Mouse (Mus musculus): ENCODE measurements around the gene Fdxr. TPM values are rescaled to one million over a fixed set of nuclear protein-coding genes. Genes with fewer than 3 reads are reported as not detected.

Gene Fdxr
- polyA plus RNA-seq, 1 experiment from 2014 or later: 17.8 TPM

- Histone ChIP-seq H3K9ac (no peak overlapping the region), H3K27ac (no peak overlapping the region), H3K36me3 (peaks cover 10% of the 10 kb centered on the region; the same call in 1 of the 2 replicates), H3K4me2 (no peak overlapping the region), H3K27me3 (replicated peaks) (no peaks in the 10 kb centered on the region), H3K4me3 (no peak overlapping the region), H3K4me1 (peaks cover 14% of the 10 kb centered on the region; the same call in 1 of the 2 replicates), H3K9me3 (replicated peaks) (no peaks in the 10 kb centered on the region)
- no peak for ATAC-seq
- WGBS (ENCODE audit: insufficient replicate concordance): 74% methylated on average over 5 of the region's 5 CpGs
Observed at GRCm38 (mm10) chr11:115287386-115287785, 10.5 kb upstream of the Fdxr start.

- no peak for ATAC-seq
- H3K36me3 ChIP-seq: peaks cover 10% of the 10 kb centered on the region; the same call in 1 of the 2 replicates
- no peaks in the 10 kb centered on the region for H3K27me3 ChIP-seq (replicated peaks)
- no peaks in the 10 kb centered on the region for H3K9me3 ChIP-seq (replicated peaks)
- H3K4me3 ChIP-seq: no peak overlapping the region
- H3K4me2 ChIP-seq: no peak overlapping the region
- peaks cover 15% of the 10 kb centered on the region; the same call in 1 of the 2 replicates for H3K4me1 ChIP-seq
- no peak overlapping the region for H3K9ac ChIP-seq
- no peak overlapping the region for H3K27ac ChIP-seq
- 67% methylated on average over 19 of the region's 19 CpGs for WGBS (ENCODE audit: insufficient replicate concordance)
Observed at GRCm38 (mm10) chr11:115286201-115286993, 9.5 kb upstream of the Fdxr start.

GRCm38 (mm10) chr11:115285282-115285681 is 8.4 kb upstream of the Fdxr start:
- 25% methylated on average over 4 of the region's 4 CpGs for WGBS (ENCODE audit: insufficient replicate concordance)
- Histone ChIP-seq H3K4me3 (no peak overlapping the region), H3K9me3 (replicated peaks) (no peaks in the 10 kb centered on the region), H3K9ac (no peak overlapping the region), H3K4me1 (peaks cover 16% of the 10 kb centered on the region), H3K36me3 (peaks cover 10% of the 10 kb centered on the region; the same call in 1 of the 2 replicates), H3K27me3 (replicated peaks) (no peaks in the 10 kb centered on the region), H3K4me2 (no peak overlapping the region), H3K27ac (no peak overlapping the region)
- ATAC-seq: no peak

GRCm38 (mm10) chr11:115283891-115284620 is 7.2 kb upstream of the Fdxr start:
- H3K4me1 ChIP-seq: peaks cover 28% of the 10 kb centered on the region
- no peak overlapping the region for H3K4me2 ChIP-seq
- H3K4me3 ChIP-seq: no peak overlapping the region
- H3K27ac ChIP-seq: no peak overlapping the region
- 80% methylated on average over 12 of the region's 12 CpGs for WGBS (ENCODE audit: insufficient replicate concordance)
- no peak for ATAC-seq
- peaks cover 10% of the 10 kb centered on the region; the same call in 1 of the 2 replicates for H3K36me3 ChIP-seq
- no peaks in the 10 kb centered on the region for H3K27me3 ChIP-seq (replicated peaks)
- no peak overlapping the region for H3K9ac ChIP-seq
- H3K9me3 ChIP-seq (replicated peaks): no peaks in the 10 kb centered on the region

- no peak for ATAC-seq
- H3K27ac ChIP-seq: no peak overlapping the region
- H3K9me3 ChIP-seq (replicated peaks): no peaks in the 10 kb centered on the region
- peaks cover 10% of the 10 kb centered on the region; the same call in 1 of the 2 replicates for H3K36me3 ChIP-seq
- H3K4me2 ChIP-seq: no peak overlapping the region
- H3K9ac ChIP-seq: no peak overlapping the region
- H3K27me3 ChIP-seq (replicated peaks): no peaks in the 10 kb centered on the region
- 62% methylated on average over 9 of the region's 9 CpGs for WGBS (ENCODE audit: insufficient replicate concordance)
- peaks cover 34% of the 10 kb centered on the region for H3K4me1 ChIP-seq
- H3K4me3 ChIP-seq: no peak overlapping the region
Observed at GRCm38 (mm10) chr11:115283486-115283765, 6.6 kb upstream of the Fdxr start.

GRCm38 (mm10) chr11:115282723-115283485 is 6.1 kb upstream of the Fdxr start:
- peaks cover 10% of the 10 kb centered on the region; the same call in 1 of the 2 replicates for H3K36me3 ChIP-seq
- H3K27ac ChIP-seq: no peak overlapping the region
- no peak for ATAC-seq
- H3K4me3 ChIP-seq: no peak overlapping the region
- H3K4me1 ChIP-seq: peaks cover 39% of the 10 kb centered on the region
- H3K9me3 ChIP-seq (replicated peaks): no peaks in the 10 kb centered on the region
- no peaks in the 10 kb centered on the region for H3K27me3 ChIP-seq (replicated peaks)
- H3K9ac ChIP-seq: no peak overlapping the region
- H3K4me2 ChIP-seq: no peak overlapping the region
- WGBS (ENCODE audit: insufficient replicate concordance): 73% methylated on average over 8 of the region's 8 CpGs

- H3K9ac ChIP-seq: no peak overlapping the region
- H3K9me3 ChIP-seq (replicated peaks): no peaks in the 10 kb centered on the region
- no peak overlapping the region for H3K4me3 ChIP-seq
- H3K27ac ChIP-seq: no peak overlapping the region
- no peak for ATAC-seq
- H3K27me3 ChIP-seq (replicated peaks): no peaks in the 10 kb centered on the region
- peaks cover 42% of the 10 kb centered on the region for H3K4me1 ChIP-seq
- no peak overlapping the region for H3K4me2 ChIP-seq
- H3K36me3 ChIP-seq: peaks cover 10% of the 10 kb centered on the region; the same call in 1 of the 2 replicates
- 64% methylated on average over 8 of the region's 8 CpGs for WGBS (ENCODE audit: insufficient replicate concordance)
Observed at GRCm38 (mm10) chr11:115282295-115282694, 5.4 kb upstream of the Fdxr start.

- H3K4me2 ChIP-seq: no peak overlapping the region
- no peaks in the 10 kb centered on the region for H3K9me3 ChIP-seq (replicated peaks)
- H3K4me3 ChIP-seq: no peak overlapping the region
- H3K27ac ChIP-seq: peak overlapping the region; percentile 27; the same call in 1 of the 2 replicates
- WGBS (ENCODE audit: insufficient replicate concordance): 48% methylated on average over 1 of the region's 1 CpGs
- H3K4me1 ChIP-seq: peaks cover 56% of the 10 kb centered on the region
- H3K27me3 ChIP-seq (replicated peaks): no peaks in the 10 kb centered on the region
- peaks cover 8% of the 10 kb centered on the region; the same call in 1 of the 2 replicates for H3K36me3 ChIP-seq
- H3K9ac ChIP-seq: no peak overlapping the region
- ATAC-seq: no peak
Observed at GRCm38 (mm10) chr11:115279726-115280125, 2.9 kb upstream of the Fdxr start.

GRCm38 (mm10) chr11:115278176-115278575 is 1.3 kb upstream of the Fdxr start:
- 68% methylated on average over 6 of the region's 6 CpGs for WGBS (ENCODE audit: insufficient replicate concordance)
- no peaks in the 10 kb centered on the region for H3K36me3 ChIP-seq
- H3K27me3 ChIP-seq (replicated peaks): no peaks in the 10 kb centered on the region
- H3K9me3 ChIP-seq (replicated peaks): no peaks in the 10 kb centered on the region
- no peak for ATAC-seq
- H3K4me3 ChIP-seq: peak overlapping the region; percentile 68
- peak overlapping the region; percentile 90 for H3K4me2 ChIP-seq
- H3K9ac ChIP-seq: peak overlapping the region; percentile 71; the same call in 1 of the 2 replicates
- peaks cover 71% of the 10 kb centered on the region for H3K4me1 ChIP-seq
- peak overlapping the region; percentile 83; the same call in 1 of the 2 replicates for H3K27ac ChIP-seq

GRCm38 (mm10) chr11:115277604-115277975 is 740 bp upstream of the Fdxr start:
- H3K27me3 ChIP-seq (replicated peaks): no peaks in the 10 kb centered on the region
- ATAC-seq: peak; percentile 8; the same call in 1 of the 2 replicates
- H3K4me2 ChIP-seq: peak overlapping the region; percentile 90
- H3K27ac ChIP-seq: peak overlapping the region; percentile 83
- no peaks in the 10 kb centered on the region for H3K9me3 ChIP-seq (replicated peaks)
- peak overlapping the region; percentile 71 for H3K9ac ChIP-seq
- H3K4me1 ChIP-seq: peaks cover 77% of the 10 kb centered on the region
- H3K4me3 ChIP-seq: peak overlapping the region; percentile 68
- WGBS (ENCODE audit: insufficient replicate concordance): 11% methylated on average over 7 of the region's 7 CpGs
- H3K36me3 ChIP-seq: no peaks in the 10 kb centered on the region

GRCm38 (mm10) chr11:115275954-115276353 is 896 bp downstream of the Fdxr start:
- ATAC-seq: no peak
- Histone ChIP-seq H3K4me1 (peaks cover 69% of the 10 kb centered on the region), H3K36me3 (0 out of 2 replicates have a peak, but pooled peaks cover 9% of the 10 kb centered on the region), H3K4me3 (peak overlapping the region; percentile 68), H3K4me2 (peak overlapping the region; percentile 90), H3K27ac (no peak overlapping the region), H3K27me3 (replicated peaks) (no peaks in the 10 kb centered on the region), H3K9ac (peak overlapping the region; percentile 82), H3K9me3 (replicated peaks) (no peaks in the 10 kb centered on the region)
- WGBS (ENCODE audit: insufficient replicate concordance): 39% methylated on average over 3 of the region's 3 CpGs
